Mouse (Mus musculus): ENCODE measurements around the gene Cd209c.

The Cd209c gene

GRCm38 (mm10) chr8:3954646-3955045, at the start of gene Cd209c:
Cd209c (minus strand) TSS chr8:3954746.
- DNase-seq (ENCODE audit: low read depth, low spot score): no peak

- DNase-seq (ENCODE audit: low read depth, low spot score): no peak
These were observed 39.7 kb upstream of the Cd209c start for GRCm38 (mm10) chr8:3994219-3994618.

GRCm38 (mm10) chr8:3956037-3956436, 1.5 kb upstream of the Cd209c start:
- no peak for DNase-seq (ENCODE audit: low read depth, low spot score)

GRCm38 (mm10) chr8:3940023-3940422, 14.5 kb downstream of the Cd209c start:
- DNase-seq (ENCODE audit: low read depth, low spot score): no peak

- DNase-seq (ENCODE audit: low read depth, low spot score): no peak
These were observed 27.8 kb downstream of the Cd209c start, which contains the start of gene Cd209b for GRCm38 (mm10) chr8:3926744-3927143. Cd209b (minus strand) TSS chr8:3926844.

All from retina, postnatal 7 days (tissue).